Comparison of ENCODE assay signal across 9 mouse cellular contexts in the genomic region with DNA sequence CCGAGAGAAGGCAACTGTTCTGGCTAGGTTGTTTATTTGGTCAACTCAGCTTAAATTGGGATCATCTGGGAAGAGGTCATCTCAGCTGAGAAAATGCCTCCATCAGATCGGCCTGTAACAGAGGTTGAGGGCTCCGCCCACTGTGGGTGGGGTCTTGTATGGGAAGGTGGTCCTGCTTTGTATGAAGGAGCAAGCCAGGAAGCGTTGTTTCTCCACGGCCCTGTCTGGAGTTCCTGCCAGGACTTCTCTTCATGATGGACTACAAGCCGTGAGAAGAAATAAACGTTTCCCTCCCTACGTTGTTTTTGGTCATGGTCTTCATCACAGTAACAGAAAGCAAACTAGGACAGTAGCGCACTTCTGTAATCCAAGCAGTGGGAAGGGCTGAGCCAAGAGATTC. TPM values are rescaled to one million over a fixed set of nuclear protein-coding genes. Genes with fewer than 3 reads are reported as not detected.
DNase-seq lines count a peak whose midpoint lies in the region; ATAC-seq lines count a peak whose summit lies in the region.
"Had no signal": no experiment of that assay in that cellular context is flagged by ENCODE, and none has a peak within 500 bp of the region (broad histone marks: within the 10 kb centered on the region; RNA-seq: fewer than 3 reads in every experiment).

No protein-coding gene starts in this region.

- 5% methylated on average over 9 of the region's 9 CpGs for WGBS in kidney, embryonic 14.5 days
- WGBS in forebrain, embryonic 13.5 days = 6% methylated on average over 9 of the region's 9 CpGs
- 8% methylated on average over 9 of the region's 9 CpGs for WGBS in midbrain, embryonic 10.5 days

- H3K9me3 ChIP-seq in kidney, embryonic 14.5 days (ENCODE audit: control insufficient read depth, low read length) = no peaks in the 10 kb centered on the region
- no peaks in the 10 kb centered on the region for H3K9me3 ChIP-seq in forebrain, embryonic 13.5 days (replicated peaks)
- H3K9me3 ChIP-seq in midbrain, embryonic 10.5 days (replicated peaks) = no peaks in the 10 kb centered on the region

- no peak for ATAC-seq in kidney, embryonic 14.5 days (ENCODE audit: low FRiP score, low TSS enrichment)
- ATAC-seq in forebrain, embryonic 13.5 days = no peak

- no peak for DNase-seq in kidney, adult 11 months
- DNase-seq in kidney, postnatal 4 days = peak; percentile 68 to 76
- peak; percentile 57 for DNase-seq in midbrain, embryonic 10.5 days (ENCODE audit: low spot score)
- DNase-seq in yolk sac, embryonic 10.5 days (ENCODE audit: low spot score) = peak; percentile 63
- no peak for DNase-seq in gastrocnemius, adult 8-10 months (ENCODE audit: low spot score in 2 of 2)
- DNase-seq in layer of hippocampus, adult 9-11 months = no peak

- no peaks in the 10 kb centered on the region for H3K36me3 ChIP-seq in kidney, embryonic 14.5 days (ENCODE audit: control insufficient read depth, insufficient read depth, low read length)
- H3K36me3 ChIP-seq in forebrain, embryonic 13.5 days (ENCODE audit: poor library complexity, severe bottlenecking) = no peaks in the 10 kb centered on the region
- no peaks in the 10 kb centered on the region for H3K36me3 ChIP-seq in midbrain, embryonic 10.5 days

- 0 out of 2 replicates have a peak overlapping the region, but pooled peaks have one; percentile 8 for H3K4me3 ChIP-seq in kidney, embryonic 14.5 days (ENCODE audit: low read length)
- H3K4me3 ChIP-seq in forebrain, embryonic 13.5 days = no peak overlapping the region
- peak overlapping the region; percentile 31 for H3K4me3 ChIP-seq in midbrain, embryonic 10.5 days

- H3K4me2 ChIP-seq in kidney, embryonic 14.5 days (replicated peaks; ENCODE audit: low read depth, low read length) = peak overlapping the region; percentile 42
- peak overlapping the region; percentile 16 for H3K4me2 ChIP-seq in forebrain, embryonic 13.5 days

- no peak overlapping the region for H3K27ac ChIP-seq in kidney, embryonic 14.5 days (ENCODE audit: low read depth, low read length)
- H3K27ac ChIP-seq in forebrain, embryonic 13.5 days = no peak overlapping the region
- H3K27ac ChIP-seq in midbrain, embryonic 10.5 days (replicated peaks) = no peak overlapping the region

- no peaks in the 10 kb centered on the region; the same call in 1 of the 2 replicates for H3K27me3 ChIP-seq in kidney, embryonic 14.5 days (ENCODE audit: control insufficient read depth, insufficient read depth, low read length)
- H3K27me3 ChIP-seq in forebrain, embryonic 13.5 days = no peaks in the 10 kb centered on the region
- H3K27me3 ChIP-seq in midbrain, embryonic 10.5 days (ENCODE audit: low read depth, poor library complexity, severe bottlenecking) = no peaks in the 10 kb centered on the region

- H3K4me1 ChIP-seq in kidney, embryonic 14.5 days (ENCODE audit: control insufficient read depth, insufficient read depth, low read length) = peaks cover 11% of the 10 kb centered on the region
- H3K4me1 ChIP-seq in forebrain, embryonic 13.5 days = peaks cover 22% of the 10 kb centered on the region
- H3K4me1 ChIP-seq in midbrain, embryonic 10.5 days = peaks cover 46% of the 10 kb centered on the region

- no peak overlapping the region for H3K9ac ChIP-seq in kidney, embryonic 14.5 days (ENCODE audit: low read depth, low read length)
- H3K9ac ChIP-seq in forebrain, embryonic 13.5 days = no peak overlapping the region

RNA-seq across cellular contexts. Expression of a gene that starts 2.1 kb away (rescaled TPM):
- 14.8 and 22.2 TPM in 2 replicates for polyA plus RNA-seq in kidney, embryonic 14.5 days (2014; fragmentation: Nextera tagmentation; extraction: Ambion mirVana)
- polyA plus RNA-seq in forebrain, embryonic 13.5 days (2015; fragmentation: Nextera tagmentation; extraction: Ambion mirVana) = 29.0 and 34.1 TPM in 2 replicates
- 21.7 and 25.7 TPM in 2 replicates for polyA plus RNA-seq in midbrain, embryonic 10.5 days (2016; fragmentation: Nextera tagmentation; extraction: Ambion mirVana)
- total RNA-seq in gastrocnemius, adult 8-10 months (2022) = 10 to 100 TPM; 43.1 to 59.9 (median 45.4) TPM

RNA-seq across cellular contexts. Expression of a gene that starts 17.1 kb away (rescaled TPM):
- 0.45 and 0.49 TPM in 2 replicates for polyA plus RNA-seq in kidney, embryonic 14.5 days (2014; fragmentation: Nextera tagmentation; extraction: Ambion mirVana)
- polyA plus RNA-seq in forebrain, embryonic 13.5 days (2015; fragmentation: Nextera tagmentation; extraction: Ambion mirVana) = 0.19 and 0.31 TPM in 2 replicates
- 4.3 and 4.5 TPM in 2 replicates for polyA plus RNA-seq in midbrain, embryonic 10.5 days (2016; fragmentation: Nextera tagmentation; extraction: Ambion mirVana)
- total RNA-seq in gastrocnemius, adult 8-10 months (2022) = not detected
- total RNA-seq: layer of hippocampus, postnatal 10 days had no signal

RNA-seq across cellular contexts. Expression of a gene that starts 55.3 kb away (rescaled TPM):
- 31.1 and 35.8 TPM in 2 replicates for polyA plus RNA-seq in kidney, embryonic 14.5 days (2014; fragmentation: Nextera tagmentation; extraction: Ambion mirVana)
- polyA plus RNA-seq in forebrain, embryonic 13.5 days (2015; fragmentation: Nextera tagmentation; extraction: Ambion mirVana) = 40.7 and 48.2 TPM in 2 replicates
- 58.1 and 61.3 TPM in 2 replicates for polyA plus RNA-seq in midbrain, embryonic 10.5 days (2016; fragmentation: Nextera tagmentation; extraction: Ambion mirVana)
- total RNA-seq in gastrocnemius, adult 8-10 months (2022) = 1 to 10 TPM; 6.5 to 8.2 (median 7.4) TPM

Comparison
In these comparisons a context has a peak if more than half of its experiments do, and no peak if none do; other contexts are left out.
1. DNase-seq: peak in kidney, postnatal 4 days (2 of 2), midbrain, embryonic 10.5 days (single experiment) and yolk sac, embryonic 10.5 days (single experiment); none in kidney, adult 11 months (single experiment), gastrocnemius, adult 8-10 months (0 of 2) and layer of hippocampus, adult 9-11 months (single experiment).